Mouse (Mus musculus) spleen, adult 2 months (tissue): ENCODE results near the gene Kbtbd2.

Experiments
- CTCF ChIP-seq: fragments of 200-500 bp; IDR thresholded peaks from 2 replicates; pipeline ENCODE4 v1.5.1; 2011; ENCODE audit warnings: mild to moderate bottlenecking, inconsistent platforms; ENCODE audit not compliant: insufficient read depth, insufficient read length, insufficient replicate concordance; ENCODE audit errors: extremely low read depth
- POLR2A ChIP-seq: fragments of 200-500 bp; IDR thresholded peaks from 2 replicates; pipeline ENCODE4 v1.6.1; 2011; ENCODE audit warnings: low read depth, low read length, inconsistent platforms

GRCm38 (mm10) chr6:56819124-56819487 is 21.5 kb upstream of the Kbtbd2 start:
- TF ChIP-seq CTCF (no peak), POLR2A (no peak)
